Mouse (Mus musculus) heart, postnatal 0 days (tissue): Measurements from ENCODE around the gene Lsm7.

Source experiments
- CTCF ChIP-seq: IDR thresholded peaks from 2 replicates; pipeline ENCODE4 v1.5.1; 2016; ENCODE audit warnings: antibody characterized with exemption, control low read depth, low read depth
- EP300 ChIP-seq: IDR thresholded peaks from 2 replicates; pipeline ENCODE4 v1.6.1; 2016; ENCODE audit warnings: antibody characterized with exemption, low read depth

- TF ChIP-seq CTCF, result no peak
- no peak for TF ChIP-seq EP300
These were observed 19.0 kb upstream of the Lsm7 start for GRCm38 (mm10) chr10:80874035-80874434.
